Mouse (Mus musculus) heart, embryonic 12.5 days (tissue): ENCODE measurements at regions not wholly inside any gene's neighbourhood (a gene's known extent, or its start where the extent isn't known, plus 50 kb on each side); places are given as distances from the start of the nearest gene placed in this dataset.

Source experiments
- ATAC-seq: fragments of 200-750 bp; cut with Nextera tagmentation; 2 replicates; pipeline ENCODE4 v1.8.0; 2017; ENCODE audit warnings: moderate TSS enrichment, moderate library complexity; ENCODE audit not compliant: insufficient number of reproducible peaks, low FRiP score
- H3K27ac ChIP-seq: fragments of 300-500 bp; sonication (generic); 2 replicates; pipeline ENCODE4 v1.5.1; 2016; ENCODE audit warnings: mild to moderate bottlenecking, moderate library complexity; ENCODE audit not compliant: poor library complexity, severe bottlenecking
- H3K27me3 ChIP-seq: fragments of 300-500 bp; sonication (generic); replicated peaks from 2 replicates; pipeline ENCODE4 v1.6.1; 2016; ENCODE audit warnings: mild to moderate bottlenecking, moderate library complexity
- H3K36me3 ChIP-seq: fragments of 300-500 bp; sonication (generic); 2 replicates; pipeline ENCODE4 v1.6.1; 2016; ENCODE audit warnings: mild to moderate bottlenecking, moderate library complexity
- H3K4me1 ChIP-seq: fragments of 300-500 bp; sonication (generic); replicated peaks from 2 replicates; pipeline ENCODE4 v1.6.1; 2016; ENCODE audit warnings: mild to moderate bottlenecking
- H3K4me2 ChIP-seq: fragments of 300-500 bp; sonication (generic); 2 replicates; pipeline ENCODE4 v1.6.1; 2016; ENCODE audit warnings: mild to moderate bottlenecking, moderate library complexity
- H3K4me3 ChIP-seq: fragments of 300-500 bp; sonication (generic); 2 replicates; pipeline ENCODE4 v1.5.1; 2016; ENCODE audit warnings: mild to moderate bottlenecking
- H3K9ac ChIP-seq: fragments of 300-500 bp; sonication (generic); 2 replicates; pipeline ENCODE4 v1.6.1; 2016; ENCODE audit warnings: mild to moderate bottlenecking, moderate library complexity
- H3K9me3 ChIP-seq: fragments of 300-500 bp; sonication (generic); replicated peaks from 2 replicates; pipeline ENCODE4 v1.6.1; 2016; ENCODE audit warnings: mild to moderate bottlenecking, moderate library complexity
- WGBS: fragments of 180-500 bp; shearing (Covaris S2); methylation state at CpG from one replicate; pipeline ENCODE4 v1.1.7; 2016; 5-methylcytosine and 5-hydroxymethylcytosine counted together

DNA sequence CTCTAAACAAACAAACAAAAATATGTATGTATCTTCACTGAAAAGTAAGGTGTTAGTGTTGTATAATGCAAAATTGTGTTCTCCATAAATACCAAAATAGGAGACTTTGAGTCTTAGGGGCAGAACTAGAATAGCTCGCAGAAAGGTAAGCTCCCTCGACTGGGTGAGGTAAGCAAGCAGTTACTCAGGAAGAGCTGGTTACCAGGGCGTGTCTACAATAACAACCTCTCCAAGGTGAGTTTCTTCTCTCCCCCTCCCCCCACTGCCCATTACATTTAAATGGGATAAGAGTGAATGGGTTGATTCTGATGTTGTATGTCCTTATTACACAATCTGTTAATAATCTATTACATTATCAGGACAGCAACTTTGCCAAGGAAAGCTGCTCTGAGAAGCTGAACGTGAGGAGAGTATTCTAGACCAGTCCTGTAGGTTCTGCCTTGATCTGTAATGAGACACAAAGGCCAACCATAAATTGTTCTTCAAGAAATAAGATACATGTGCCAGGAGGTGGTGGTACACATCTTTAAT lies 125.2 kb upstream of the Zfand5 start:
- H3K36me3 ChIP-seq, result no peaks in the 10 kb centered on the region
- ATAC-seq, result no peak
- no peaks in the 10 kb centered on the region for H3K9me3 ChIP-seq
- H3K27me3 ChIP-seq, result no peaks in the 10 kb centered on the region
- H3K4me2 ChIP-seq, result no peak overlapping the region
- H3K27ac ChIP-seq, result no peak overlapping the region
- no peak overlapping the region for H3K9ac ChIP-seq
- peaks cover 16% of the 10 kb centered on the region for H3K4me1 ChIP-seq
- no peak overlapping the region for H3K4me3 ChIP-seq
- WGBS, result 78% methylated on average over 4 of the region's 4 CpGs

DNA sequence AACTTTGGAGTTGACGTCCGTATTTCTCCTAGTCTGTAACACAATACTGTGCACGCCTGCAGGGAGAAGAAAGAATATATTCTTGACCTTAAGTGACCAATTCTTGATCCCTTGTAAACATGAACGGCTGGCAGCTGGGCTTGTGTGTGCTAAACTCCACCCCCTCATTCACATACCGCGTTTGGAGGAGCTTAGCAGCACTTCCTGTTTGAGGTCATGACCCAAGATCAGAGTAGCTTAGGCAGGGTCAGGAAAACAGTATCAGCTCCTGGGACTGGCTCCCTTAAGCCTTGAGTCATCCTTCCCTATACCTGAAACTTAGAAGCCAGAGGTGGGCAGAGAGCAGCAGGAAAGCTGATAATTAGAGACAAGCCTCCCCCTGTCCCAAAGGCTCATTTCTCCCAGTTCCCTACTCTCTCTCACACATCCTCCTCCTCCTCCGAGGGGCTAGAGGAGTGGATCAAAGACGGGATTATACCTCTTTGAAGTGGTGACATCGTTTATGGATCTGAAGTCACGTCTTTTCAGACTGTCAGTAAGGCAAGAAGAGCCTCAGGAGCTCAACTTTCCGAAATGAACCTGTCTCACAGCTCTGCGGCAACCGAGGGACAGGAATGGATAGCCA lies 127.3 kb upstream of the Zfand5 start:
- Histone ChIP-seq H3K27ac (no peak overlapping the region), H3K4me1 (peaks cover 22% of the 10 kb centered on the region), H3K9ac (no peak overlapping the region), H3K4me3 (no peak overlapping the region), H3K36me3 (no peaks in the 10 kb centered on the region), H3K4me2 (peak overlapping the region; percentile 32), H3K9me3 (no peaks in the 10 kb centered on the region), H3K27me3 (no peaks in the 10 kb centered on the region)
- no peak for ATAC-seq
- WGBS, result 22% methylated on average over 13 of the region's 13 CpGs

DNA sequence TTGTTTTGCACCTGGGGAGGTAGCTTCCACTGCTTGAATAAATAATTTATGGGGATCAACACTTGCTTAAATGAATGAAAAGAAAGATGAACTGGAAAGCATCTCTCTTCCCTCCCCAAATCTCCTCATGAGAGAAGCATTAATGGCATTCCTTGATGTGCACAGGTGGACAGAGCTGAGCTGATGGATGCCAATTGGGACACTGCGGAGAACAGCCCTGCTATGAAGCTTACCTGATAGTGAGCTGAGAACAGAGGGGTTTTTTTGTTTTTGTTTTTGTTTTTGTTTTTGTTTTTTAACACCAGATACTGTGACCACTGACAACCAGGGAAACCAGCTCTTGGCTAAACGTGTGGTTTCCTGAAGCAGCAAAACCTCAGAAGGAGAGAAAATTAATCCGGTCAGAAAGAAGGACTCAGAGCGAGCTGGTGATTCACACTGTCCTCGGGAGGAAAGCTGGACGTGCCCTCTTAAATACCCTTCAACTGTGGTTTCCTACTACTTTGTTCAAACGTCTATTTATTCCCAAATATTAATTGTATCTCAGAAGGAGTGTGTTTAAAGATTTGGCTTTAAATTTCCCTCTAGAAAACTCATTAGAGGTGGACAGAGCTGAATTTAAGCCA lies 128.0 kb upstream of the Zfand5 start:
- no peaks in the 10 kb centered on the region for H3K9me3 ChIP-seq
- H3K36me3 ChIP-seq, result no peaks in the 10 kb centered on the region
- no peak overlapping the region for H3K4me3 ChIP-seq
- ATAC-seq, result no peak
- H3K4me1 ChIP-seq, result peaks cover 22% of the 10 kb centered on the region
- no peak overlapping the region for H3K27ac ChIP-seq
- WGBS, result 47% methylated on average over 7 of the region's 7 CpGs
- no peak overlapping the region for H3K9ac ChIP-seq
- H3K4me2 ChIP-seq, result peak overlapping the region; percentile 32; the same call in 1 of the 2 replicates
- no peaks in the 10 kb centered on the region for H3K27me3 ChIP-seq

DNA sequence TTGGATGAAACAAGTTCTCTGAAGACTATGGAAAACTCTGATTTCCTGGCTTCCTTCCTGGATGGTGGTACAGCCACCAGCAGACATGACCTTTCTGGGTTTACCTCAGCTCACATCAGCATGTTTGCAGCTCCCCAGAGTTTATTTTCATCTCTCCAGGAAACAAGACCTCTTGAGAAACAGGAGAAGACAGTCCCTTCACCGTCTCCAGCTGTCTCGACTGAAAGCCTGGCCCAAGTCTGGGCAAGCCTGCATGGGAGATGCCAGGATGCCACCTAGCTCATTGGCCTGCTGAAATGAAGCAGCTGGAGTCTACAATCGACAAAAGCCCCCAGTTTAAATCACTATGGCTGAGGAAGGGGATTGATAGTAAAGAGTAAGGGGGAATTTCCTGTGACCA lies 131.6 kb upstream of the Zfand5 start:
- Histone ChIP-seq H3K4me1 (peaks cover 22% of the 10 kb centered on the region), H3K36me3 (no peaks in the 10 kb centered on the region), H3K4me2 (no peak overlapping the region), H3K27me3 (no peaks in the 10 kb centered on the region), H3K9me3 (no peaks in the 10 kb centered on the region), H3K9ac (no peak overlapping the region), H3K4me3 (no peak overlapping the region), H3K27ac (no peak overlapping the region)
- ATAC-seq, result no peak
- 63% methylated on average over 3 of the region's 3 CpGs for WGBS

DNA sequence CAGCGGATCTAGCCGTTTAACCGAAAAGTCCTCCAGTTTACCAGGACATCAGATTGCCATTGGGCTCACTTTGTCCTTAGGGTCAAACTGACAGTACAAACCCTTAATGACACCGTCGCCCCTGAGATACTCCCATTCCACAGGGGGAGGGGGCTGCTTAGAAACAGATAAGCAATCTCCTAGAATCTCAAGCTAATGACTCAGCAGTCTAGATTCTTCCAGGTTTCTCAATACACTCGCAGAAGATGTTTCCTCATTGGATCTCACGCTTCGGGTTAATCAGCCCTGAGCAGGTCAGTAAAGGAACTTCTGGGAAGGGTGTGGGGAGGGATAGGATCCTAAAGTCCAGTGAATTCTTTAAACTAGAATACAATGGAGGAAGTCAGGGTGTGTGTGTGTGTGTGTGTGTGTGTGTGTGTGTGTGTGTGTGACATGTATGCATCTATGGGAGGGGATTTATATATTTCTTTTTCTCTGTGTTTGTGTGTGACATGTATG lies 133.0 kb upstream of the Zfand5 start:
- no peak overlapping the region for H3K9ac ChIP-seq
- H3K4me1 ChIP-seq, result peaks cover 11% of the 10 kb centered on the region
- H3K4me3 ChIP-seq, result no peak overlapping the region
- no peaks in the 10 kb centered on the region for H3K9me3 ChIP-seq
- 68% methylated on average over 8 of the region's 8 CpGs for WGBS
- no peaks in the 10 kb centered on the region for H3K36me3 ChIP-seq
- H3K4me2 ChIP-seq, result no peak overlapping the region
- H3K27me3 ChIP-seq, result no peaks in the 10 kb centered on the region
- H3K27ac ChIP-seq, result no peak overlapping the region
- ATAC-seq, result no peak

DNA sequence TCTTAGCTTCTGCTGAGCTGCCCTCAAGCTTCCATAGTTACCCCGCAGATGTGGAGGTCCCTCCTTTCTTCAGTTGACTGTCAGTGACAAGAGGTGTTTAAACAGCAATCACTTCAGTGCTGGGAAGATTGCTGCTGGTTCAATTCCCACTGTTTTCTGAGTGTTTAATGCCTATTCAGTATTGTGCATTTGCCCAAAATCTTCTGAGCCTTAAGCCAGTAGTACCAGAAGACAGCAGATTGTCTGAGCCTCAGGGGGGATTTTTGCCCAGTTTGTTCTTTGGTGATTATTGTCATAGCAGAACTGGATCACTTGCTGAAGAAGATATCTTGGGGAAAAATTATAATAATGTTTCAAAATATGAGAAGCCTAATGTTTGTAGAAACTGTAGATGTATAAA lies 135.3 kb upstream of the Zfand5 start:
- no peak overlapping the region for H3K9ac ChIP-seq
- WGBS, result 73% methylated on average over 1 of the region's 1 CpGs
- no peak overlapping the region for H3K27ac ChIP-seq
- no peaks in the 10 kb centered on the region for H3K9me3 ChIP-seq
- no peak for ATAC-seq
- 0 out of 2 replicates have a peak, but pooled peaks cover 8% of the 10 kb centered on the region for H3K4me1 ChIP-seq
- no peak overlapping the region for H3K4me3 ChIP-seq
- no peak overlapping the region for H3K4me2 ChIP-seq
- no peaks in the 10 kb centered on the region for H3K36me3 ChIP-seq
- H3K27me3 ChIP-seq, result no peaks in the 10 kb centered on the region

DNA sequence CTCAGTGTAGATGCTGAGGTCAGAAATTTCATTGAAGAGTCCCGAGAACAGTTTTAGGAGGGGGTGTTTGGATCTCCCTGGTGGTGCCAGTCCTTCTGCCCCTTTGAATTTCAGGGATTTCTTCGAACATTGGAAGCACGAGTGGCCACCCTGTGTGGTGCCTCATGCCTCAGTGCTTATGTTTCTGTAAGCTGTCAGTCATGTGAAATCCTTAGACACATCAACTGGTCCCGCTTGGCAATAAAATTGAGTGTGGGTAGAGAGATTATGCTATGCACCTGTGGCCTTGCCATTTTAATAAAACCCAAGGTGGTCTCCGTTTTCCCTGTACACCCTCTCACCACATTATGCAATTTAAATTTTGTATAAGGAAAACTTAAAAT lies 136.1 kb upstream of the Zfand5 start:
- Histone ChIP-seq H3K9ac (no peak overlapping the region), H3K27ac (no peak overlapping the region)
- 66% methylated on average over 5 of the region's 5 CpGs for WGBS

DNA sequence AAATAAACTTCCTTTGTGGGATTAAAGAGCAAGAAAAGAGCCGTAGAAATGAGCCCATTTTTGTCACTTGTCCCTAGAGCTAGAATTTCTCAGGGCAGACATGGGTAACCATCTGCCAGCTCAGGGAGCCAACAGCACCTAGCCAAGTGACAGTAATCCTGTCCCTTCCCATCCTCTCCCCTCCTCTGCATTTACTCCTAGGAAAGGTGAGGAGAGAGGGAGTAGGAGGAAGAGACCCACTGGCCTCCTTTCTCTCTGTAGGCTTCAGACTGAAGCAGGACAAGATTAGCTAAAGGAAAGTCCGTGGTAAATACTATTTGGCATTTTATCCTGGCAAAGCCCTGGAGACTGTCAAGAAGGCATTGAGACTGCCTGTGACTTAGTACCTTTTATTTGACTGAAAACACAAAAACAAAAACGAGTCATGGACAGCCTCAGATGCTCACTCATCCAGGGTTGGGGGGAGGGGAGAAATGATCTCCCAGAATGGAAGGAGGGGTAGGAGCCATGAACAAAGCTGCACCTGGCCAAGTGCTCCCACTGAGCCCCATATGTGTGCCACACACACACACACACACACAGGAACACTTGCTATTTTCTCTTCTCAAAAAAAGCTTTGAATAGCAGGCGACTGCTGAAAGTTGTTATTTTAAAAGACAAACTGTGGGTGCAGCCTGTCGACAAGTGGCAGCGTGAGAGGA lies 136.6 kb upstream of the Zfand5 start:
- H3K4me2 ChIP-seq, result no peak overlapping the region
- 0 out of 2 replicates have a peak, but pooled peaks cover under 1% of the 10 kb centered on the region for H3K4me1 ChIP-seq
- H3K27ac ChIP-seq, result no peak overlapping the region
- no peaks in the 10 kb centered on the region for H3K27me3 ChIP-seq
- no peak for ATAC-seq
- H3K36me3 ChIP-seq, result no peaks in the 10 kb centered on the region
- 54% methylated on average over 6 of the region's 6 CpGs for WGBS
- no peak overlapping the region for H3K9ac ChIP-seq
- no peaks in the 10 kb centered on the region for H3K9me3 ChIP-seq
- no peak overlapping the region for H3K4me3 ChIP-seq

More for the DNA sequence above, 136.1 kb upstream of the Zfand5 start:
- Histone ChIP-seq H3K27me3 (no peaks in the 10 kb centered on the region), H3K4me2 (no peak overlapping the region), H3K9me3 (no peaks in the 10 kb centered on the region), H3K4me3 (no peak overlapping the region), H3K36me3 (no peaks in the 10 kb centered on the region), H3K4me1 (0 out of 2 replicates have a peak, but pooled peaks cover 6% of the 10 kb centered on the region)
- no peak for ATAC-seq

DNA sequence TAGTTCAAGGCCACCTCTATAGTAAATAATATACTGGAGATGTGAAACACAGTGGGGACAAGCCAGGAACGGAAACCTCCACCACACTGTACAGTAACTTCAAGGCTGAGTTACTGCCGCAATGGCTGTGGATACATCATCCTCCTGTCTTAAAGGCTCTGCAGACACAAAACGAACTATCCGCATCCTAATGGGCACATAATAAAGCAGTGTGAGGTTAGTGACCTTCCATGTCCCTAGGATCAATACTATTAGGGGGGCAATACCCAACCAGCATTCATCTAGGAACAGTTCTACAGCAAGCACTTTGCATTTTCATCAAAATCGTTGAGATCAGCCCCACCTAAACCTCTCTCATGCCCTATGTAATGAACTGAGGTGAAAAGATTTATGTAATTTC lies 142.4 kb upstream of the Zfand5 start:
- ATAC-seq, result no peak

DNA sequence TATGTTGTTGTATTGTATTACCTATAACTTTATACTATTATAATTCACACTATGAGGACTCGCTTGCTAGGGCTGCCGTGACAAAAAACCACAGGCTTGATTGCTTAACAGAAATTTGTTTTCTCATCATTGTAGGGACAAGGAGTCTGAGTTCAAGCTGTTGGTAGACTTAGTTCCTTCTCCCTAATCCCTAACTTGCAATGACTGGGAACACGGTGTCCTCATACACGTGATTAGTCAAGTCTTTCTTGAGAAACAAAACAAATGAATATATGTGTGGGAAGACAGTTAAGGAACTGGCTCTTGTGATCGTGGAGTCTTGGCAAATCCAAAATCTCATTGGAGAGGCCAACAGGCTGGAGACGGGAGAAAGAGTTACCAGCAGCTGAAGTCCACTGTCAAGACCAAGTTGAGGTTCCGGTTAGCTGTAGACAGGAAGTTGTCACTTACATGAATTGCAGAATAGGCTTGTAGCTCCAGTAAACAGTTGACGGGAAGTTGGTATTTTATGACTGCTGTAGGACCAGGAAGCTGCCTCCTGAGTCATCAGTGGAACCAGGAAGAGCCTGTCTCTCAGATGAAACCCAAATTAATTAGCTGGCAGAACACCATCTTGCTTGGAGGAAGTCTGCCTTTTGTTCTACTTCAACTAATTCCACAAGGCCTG lies 144.9 kb upstream of the Zfand5 start:
- Histone ChIP-seq H3K4me2 (no peak overlapping the region), H3K9ac (no peak overlapping the region), H3K4me3 (no peak overlapping the region), H3K36me3 (no peaks in the 10 kb centered on the region), H3K9me3 (no peaks in the 10 kb centered on the region), H3K27ac (no peak overlapping the region), H3K27me3 (no peaks in the 10 kb centered on the region), H3K4me1 (no peaks in the 10 kb centered on the region)
- 76% methylated on average over 8 of the region's 8 CpGs for WGBS
- ATAC-seq, result no peak

More for the DNA sequence above, 142.4 kb upstream of the Zfand5 start:
- H3K4me1 ChIP-seq, result no peaks in the 10 kb centered on the region
- no peaks in the 10 kb centered on the region for H3K9me3 ChIP-seq
- H3K36me3 ChIP-seq, result no peaks in the 10 kb centered on the region
- H3K9ac ChIP-seq, result no peak overlapping the region
- no peak overlapping the region for H3K27ac ChIP-seq
- H3K4me3 ChIP-seq, result no peak overlapping the region
- no peaks in the 10 kb centered on the region for H3K27me3 ChIP-seq
- WGBS, result 84% methylated on average over 5 of the region's 5 CpGs
- no peak overlapping the region for H3K4me2 ChIP-seq

DNA sequence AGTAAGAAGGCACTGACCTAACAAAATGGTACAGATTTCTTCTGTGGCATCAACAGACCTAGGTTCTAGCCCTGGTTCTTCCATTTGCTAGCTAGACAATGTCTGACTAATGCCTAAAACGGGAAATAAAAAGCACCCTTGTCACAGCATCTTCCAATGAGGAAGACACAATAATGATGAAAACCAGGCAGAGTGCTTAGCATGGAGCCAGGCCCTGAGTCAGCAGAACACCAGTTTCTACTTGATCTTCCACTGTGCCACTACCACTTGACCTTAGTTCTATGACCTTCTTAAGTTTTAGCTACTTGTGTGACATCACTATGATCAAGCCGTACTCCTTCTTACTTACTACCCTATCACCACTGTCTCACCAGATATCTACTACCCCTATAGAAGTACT lies 145.4 kb upstream of the Zfand5 start:
- ATAC-seq, result no peak
- Histone ChIP-seq H3K36me3 (no peaks in the 10 kb centered on the region), H3K4me1 (no peaks in the 10 kb centered on the region), H3K4me3 (no peak overlapping the region), H3K27ac (no peak overlapping the region), H3K4me2 (no peak overlapping the region), H3K27me3 (no peaks in the 10 kb centered on the region), H3K9me3 (no peaks in the 10 kb centered on the region), H3K9ac (no peak overlapping the region)
- WGBS, result 73% methylated on average over 2 of the region's 2 CpGs
